Mouse (Mus musculus): Measurements from ENCODE around the gene Prdm4. TPM values are rescaled to one million over a fixed set of nuclear protein-coding genes. Genes with fewer than 3 reads are reported as not detected.

Prdm4 gene
- polyA plus RNA-seq, 1 experiment = 0.51 TPM

DNA sequence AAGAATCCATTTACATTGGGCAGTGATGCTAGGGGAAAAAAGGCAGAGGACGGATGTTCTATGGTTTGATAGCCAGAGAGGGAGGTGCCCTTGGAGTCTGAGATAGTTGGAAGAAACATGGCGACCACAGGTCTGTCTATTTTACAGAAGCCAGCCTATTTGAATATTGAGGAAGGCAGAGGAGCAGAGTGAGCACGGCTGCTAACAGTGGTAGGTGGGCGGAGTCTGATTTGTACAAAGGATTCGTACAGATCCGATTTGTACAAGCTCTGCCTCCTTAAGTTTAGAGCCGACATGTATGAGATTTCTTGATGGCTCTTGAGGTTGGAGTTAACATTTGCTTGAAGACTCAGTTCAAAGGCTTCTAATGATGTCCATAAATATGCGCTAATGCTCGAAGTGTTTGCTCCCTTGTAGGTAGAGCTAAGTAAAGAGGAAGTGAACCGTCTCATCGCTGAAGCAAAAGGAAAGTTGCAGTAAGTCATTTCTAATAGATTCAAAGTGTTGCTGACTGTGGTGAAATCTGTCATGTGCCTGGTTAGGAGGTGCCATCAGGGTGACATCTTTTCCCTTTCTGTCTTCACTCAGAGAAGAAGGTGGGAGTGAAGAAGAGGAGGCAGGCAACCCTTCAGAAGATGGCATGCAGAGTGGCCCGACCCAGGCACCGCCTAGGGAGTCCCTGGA is 42.9 kb downstream of the Prdm4 start:
- no peak overlapping the region for H3K4me3 ChIP-seq (replicated peaks)
- no peaks in the 10 kb centered on the region for H3K27me3 ChIP-seq (ENCODE audit: control insufficient read depth)
- TF ChIP-seq GATA1 (IDR thresholded peaks at IDR 0.05; ENCODE audit: low read length) (no peak), TAL1 (IDR thresholded peaks at IDR 0.05; ENCODE audit: low read length) (no peak)
- peaks cover 27% of the 10 kb centered on the region for H3K4me1 ChIP-seq (ENCODE audit: control insufficient read depth)
- H3K9me3 ChIP-seq (ENCODE audit: control insufficient read depth, low read length) = no peaks in the 10 kb centered on the region
- H3K36me3 ChIP-seq (ENCODE audit: control insufficient read depth) = peaks cover 45% of the 10 kb centered on the region

DNA sequence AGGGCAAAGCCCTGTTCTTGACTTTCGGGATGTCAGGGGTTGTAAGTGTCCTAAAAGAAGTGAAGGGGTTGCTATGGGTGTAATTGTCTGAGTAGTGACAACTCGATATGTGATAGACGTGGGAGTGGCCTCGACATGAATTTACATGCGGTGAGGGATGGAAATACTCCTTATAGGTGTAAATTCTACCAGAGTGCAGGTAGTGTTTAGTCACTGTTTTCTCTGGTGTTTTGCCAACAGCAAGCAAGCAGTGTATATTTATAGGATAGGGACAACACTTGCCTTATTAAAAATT is 44.5 kb downstream of the Prdm4 start:
- TF ChIP-seq GATA1 (IDR thresholded peaks at IDR 0.05; ENCODE audit: low read length) = no peak
- Histone ChIP-seq H3K27me3 (ENCODE audit: control insufficient read depth) (no peaks in the 10 kb centered on the region), H3K36me3 (ENCODE audit: control insufficient read depth) (peaks cover 34% of the 10 kb centered on the region), H3K9me3 (ENCODE audit: control insufficient read depth, low read length) (no peaks in the 10 kb centered on the region), H3K4me1 (ENCODE audit: control insufficient read depth) (peaks cover 27% of the 10 kb centered on the region), H3K4me3 (replicated peaks) (peak overlapping the region; percentile 86)

DNA sequence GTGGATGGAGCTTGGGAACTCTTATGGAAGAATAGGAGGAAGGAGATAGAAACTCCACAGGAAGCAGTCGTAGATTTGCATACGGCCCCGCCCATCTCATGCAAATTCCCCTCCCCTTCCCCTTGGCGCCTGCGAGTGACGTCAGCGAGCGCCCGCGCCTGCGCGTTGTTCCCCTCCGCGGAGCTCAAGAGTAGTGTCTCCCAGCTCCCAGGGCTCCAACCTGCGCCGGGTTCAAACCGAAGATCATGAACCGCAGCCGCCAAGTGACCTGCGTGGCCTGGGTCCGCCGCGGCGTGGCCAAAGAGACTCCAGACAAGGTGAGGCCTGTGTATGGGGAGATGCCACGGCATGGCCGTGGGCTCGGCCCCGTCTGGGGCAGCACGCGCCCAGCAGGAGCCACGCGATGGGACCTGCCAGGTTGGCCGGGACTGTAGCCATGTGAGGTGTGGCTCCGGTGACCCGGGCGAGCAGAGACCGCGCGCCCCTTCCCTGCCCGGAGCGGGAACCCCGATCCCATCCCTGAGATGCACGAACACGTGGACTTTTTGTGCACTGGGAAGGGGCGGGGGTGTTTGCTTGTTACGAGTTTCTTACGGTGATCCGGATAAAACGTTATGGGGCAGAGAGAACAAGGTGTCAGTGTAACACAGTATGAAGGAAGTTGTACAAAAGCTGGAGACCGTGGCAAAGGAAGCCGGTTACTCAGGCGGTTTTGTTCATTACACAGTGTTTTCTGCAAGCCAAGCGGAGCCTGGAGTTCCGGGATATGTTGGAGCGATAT is 45.1 kb downstream of the Prdm4 start:
- Histone ChIP-seq H3K4me3 (replicated peaks) (peak overlapping the region; percentile 86), H3K4me1 (ENCODE audit: control insufficient read depth) (peaks cover 27% of the 10 kb centered on the region), H3K27me3 (ENCODE audit: control insufficient read depth) (no peaks in the 10 kb centered on the region), H3K36me3 (ENCODE audit: control insufficient read depth) (peaks cover 28% of the 10 kb centered on the region), H3K9me3 (ENCODE audit: control insufficient read depth, low read length) (no peaks in the 10 kb centered on the region)
- TF ChIP-seq GATA1 (IDR thresholded peaks at IDR 0.05; ENCODE audit: low read length) (no peak), TAL1 (IDR thresholded peaks at IDR 0.05; ENCODE audit: low read length) (no peak)

DNA sequence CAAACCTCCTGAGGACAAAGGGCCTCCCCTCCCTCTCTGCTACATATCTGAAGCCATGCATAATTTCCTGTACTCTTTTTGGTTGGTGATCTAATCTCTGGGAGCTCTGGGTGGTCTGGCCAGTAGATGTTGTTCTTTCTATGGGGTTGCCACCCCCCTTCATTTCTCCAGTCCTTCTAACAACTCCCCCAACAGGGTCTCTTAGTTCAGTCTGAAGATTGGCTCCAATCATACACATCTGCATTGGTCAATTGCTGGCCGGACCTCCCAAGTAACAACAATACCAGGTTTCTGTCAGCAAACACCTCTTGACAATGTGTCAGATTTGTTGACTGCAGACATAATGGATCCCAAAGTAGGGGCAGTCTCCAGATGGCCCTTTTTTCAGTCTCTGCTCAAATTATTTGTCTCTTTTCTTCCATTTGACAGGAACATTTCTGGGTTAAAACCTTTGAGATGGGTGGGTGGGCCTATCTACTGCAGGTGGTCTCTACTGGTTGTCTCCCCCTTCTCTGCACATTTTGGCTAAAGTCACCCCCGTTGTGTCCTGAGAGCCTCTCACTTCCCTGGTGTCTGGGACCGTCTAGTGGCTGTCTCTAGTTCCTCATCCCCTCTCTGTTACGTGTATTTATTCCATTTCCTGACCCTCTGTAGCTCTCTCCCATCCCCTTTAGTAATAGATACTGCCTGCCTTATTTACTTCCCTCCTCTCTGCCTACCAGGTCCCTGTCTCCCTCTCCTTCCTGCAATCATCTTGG is 70.7 kb downstream of the Prdm4 start:
- no peak overlapping the region for H3K4me3 ChIP-seq (replicated peaks)
- no peaks in the 10 kb centered on the region for H3K9me3 ChIP-seq (ENCODE audit: control insufficient read depth, low read length)
- H3K4me1 ChIP-seq (ENCODE audit: control insufficient read depth) = no peaks in the 10 kb centered on the region
- no peaks in the 10 kb centered on the region for H3K36me3 ChIP-seq (ENCODE audit: control insufficient read depth)
- H3K27me3 ChIP-seq (ENCODE audit: control insufficient read depth) = no peaks in the 10 kb centered on the region
- TF ChIP-seq GATA1 (IDR thresholded peaks at IDR 0.05; ENCODE audit: low read length) = no peak
- TF ChIP-seq TAL1 (IDR thresholded peaks at IDR 0.05; ENCODE audit: low read length) = no peak

Other genes with a start within 250 kb of the Prdm4 start
- 0.49 and 0.83 TPM in 2 replicates for gene Pwp1, start 87.6 kb downstream of the Prdm4 start, polyA plus RNA-seq (2012)
- not detected in 2 replicates for gene Ascl4, start 10.5 kb upstream of the Prdm4 start, polyA plus RNA-seq (2012)
- gene Rtcb, start 40.7 kb upstream of the Prdm4 start, polyA plus RNA-seq (2012) = 2.2 and 2.4 TPM in 2 replicates
- gene Bpifc, start 94.8 kb upstream of the Prdm4 start, polyA plus RNA-seq (2012) = not detected in 2 replicates
- 11.6 and 14.1 TPM in 2 replicates for gene Fbxo7, start 104.8 kb upstream of the Prdm4 start, polyA plus RNA-seq (2012)